Mouse (Mus musculus): ENCODE results near the gene Mfsd7a.
A peak's percentile ranks its signal among the peaks of the same experiment; 100 is the strongest.

Gene Mfsd7a

GRCm38 (mm10) chr5:108433804-108434587 is 14.7 kb downstream of the Mfsd7a start, which contains the start of gene Atp5k:
Gene Atp5k, minus strand, starts transcription at chr5:108434448.
- ATAC-seq (ENCODE audit: low TSS enrichment) = peak; percentile 94

DNA sequence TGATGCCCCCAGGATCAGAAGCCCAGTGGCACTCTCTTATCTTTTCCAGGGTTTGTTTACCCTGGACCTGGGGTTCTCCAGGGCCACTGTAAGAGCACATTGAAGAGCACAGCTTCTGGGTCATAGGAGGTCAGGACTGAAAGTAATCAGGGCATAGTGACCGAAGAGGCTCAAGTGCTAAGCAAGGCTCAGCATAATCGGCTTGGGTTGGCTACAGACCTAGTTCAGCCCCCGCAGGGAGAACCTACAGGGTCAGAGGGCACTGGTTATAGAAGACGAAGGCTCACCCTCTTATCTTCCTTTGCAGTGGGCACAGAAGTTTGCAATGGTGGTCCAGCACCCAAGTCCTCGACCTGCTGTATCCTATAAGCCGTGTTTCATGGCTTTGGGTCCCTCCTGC is 17.5 kb downstream of the Mfsd7a start:
- ATAC-seq (ENCODE audit: low TSS enrichment) = no peak

DNA sequence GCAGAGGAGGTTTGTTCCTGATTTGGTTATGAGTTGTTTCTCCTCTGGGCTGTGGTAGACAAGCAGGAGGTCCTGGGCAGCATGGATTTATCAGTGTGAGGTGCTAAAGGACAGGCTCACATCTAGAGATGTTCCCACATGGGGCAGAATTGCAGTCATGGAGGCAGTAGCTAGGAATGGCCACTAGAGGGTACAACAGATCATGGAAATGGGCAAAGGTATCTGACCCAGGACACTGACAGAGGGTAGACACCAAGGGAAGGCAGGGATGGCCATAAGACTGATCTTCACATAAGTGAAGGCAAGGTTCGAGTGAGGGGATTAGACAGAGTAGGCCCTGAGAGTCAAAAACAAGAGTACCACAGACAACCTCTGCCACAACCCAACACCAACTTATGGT is 21.5 kb downstream of the Mfsd7a start:
- peak; percentile 87 for ATAC-seq (ENCODE audit: low TSS enrichment)

DNA sequence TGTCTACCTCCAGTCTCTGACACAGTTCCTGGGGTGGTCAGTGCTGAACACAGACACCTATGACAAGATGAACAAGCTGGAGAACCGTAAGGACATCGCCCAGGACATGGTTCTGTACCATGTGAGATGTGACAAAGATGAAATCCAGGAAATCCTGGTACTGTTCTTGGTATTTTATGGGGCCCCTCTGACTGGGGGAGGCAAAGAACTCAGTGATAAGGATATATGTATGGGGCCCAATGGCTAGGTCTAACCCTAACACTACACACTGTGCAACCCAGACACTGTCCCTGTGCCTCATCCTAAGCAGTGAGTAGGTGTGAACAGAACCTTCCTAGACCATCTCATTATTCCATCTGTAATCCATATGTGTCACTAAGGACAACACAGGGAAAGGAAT is 25.3 kb downstream of the Mfsd7a start:
- no peak for ATAC-seq (ENCODE audit: low TSS enrichment)

DNA sequence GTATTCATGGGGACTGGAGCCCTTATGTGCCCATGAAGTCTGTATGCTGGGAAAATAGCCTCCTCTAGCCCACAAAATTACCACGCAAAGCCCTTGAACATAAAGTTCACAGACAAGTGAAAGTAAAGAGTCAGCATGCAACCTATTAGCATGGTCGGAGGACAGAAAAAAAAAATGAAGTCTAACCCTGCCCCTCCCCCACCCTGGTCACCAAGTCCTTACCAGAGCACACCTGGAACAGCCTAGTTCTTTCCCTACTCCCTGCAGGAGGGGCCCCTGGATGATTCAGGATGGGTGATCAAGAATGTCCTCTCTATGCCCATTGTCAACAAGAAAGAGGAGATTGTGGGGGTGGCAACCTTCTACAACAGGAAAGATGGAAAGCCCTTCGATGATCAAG is 25.9 kb downstream of the Mfsd7a start:
- no peak for ATAC-seq (ENCODE audit: low TSS enrichment)

- no peak for ATAC-seq (ENCODE audit: low TSS enrichment)
These were observed 34.0 kb downstream of the Mfsd7a start for GRCm38 (mm10) chr5:108414711-108415110.

DNA sequence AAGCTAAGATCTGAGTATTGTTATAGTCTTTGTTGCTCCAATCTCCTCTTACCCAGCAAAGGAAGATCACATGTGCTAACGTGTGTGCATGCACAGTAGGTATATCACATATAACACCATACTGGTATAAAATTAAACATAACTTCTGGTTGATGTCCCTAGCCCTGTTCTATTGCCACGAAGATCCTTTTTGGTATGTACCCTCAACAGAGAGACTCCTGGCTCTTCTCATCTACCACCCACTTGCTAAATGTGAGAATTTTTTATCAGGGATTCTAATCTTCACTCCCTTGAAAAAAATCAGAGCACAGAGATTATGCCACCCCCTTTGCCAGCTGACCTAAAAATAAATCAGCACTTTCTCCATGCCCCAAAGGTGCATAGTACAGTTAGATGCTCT is 41.7 kb downstream of the Mfsd7a start:
- peak; percentile 80 for ATAC-seq (ENCODE audit: low TSS enrichment)

DNA sequence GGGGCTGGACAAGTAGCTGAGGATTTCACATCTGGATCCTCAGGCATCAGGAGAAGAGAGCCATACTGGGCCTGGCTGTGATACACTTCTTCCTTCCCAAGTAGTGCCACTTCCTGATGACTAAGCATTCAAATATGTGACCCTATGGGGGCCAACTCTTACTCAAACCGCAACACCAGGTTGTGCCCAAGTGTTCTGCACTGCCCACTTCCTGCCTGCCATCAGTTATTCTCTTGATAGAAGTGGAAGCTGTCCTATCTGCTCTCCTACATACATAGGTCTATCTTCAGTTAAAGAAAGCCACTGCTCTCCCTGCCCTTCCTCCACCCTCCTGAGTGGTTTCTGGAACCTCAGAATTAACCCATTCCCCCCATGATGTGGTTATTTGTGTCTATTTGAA is 43.2 kb downstream of the Mfsd7a start:
- ATAC-seq (ENCODE audit: low TSS enrichment) = no peak

DNA sequence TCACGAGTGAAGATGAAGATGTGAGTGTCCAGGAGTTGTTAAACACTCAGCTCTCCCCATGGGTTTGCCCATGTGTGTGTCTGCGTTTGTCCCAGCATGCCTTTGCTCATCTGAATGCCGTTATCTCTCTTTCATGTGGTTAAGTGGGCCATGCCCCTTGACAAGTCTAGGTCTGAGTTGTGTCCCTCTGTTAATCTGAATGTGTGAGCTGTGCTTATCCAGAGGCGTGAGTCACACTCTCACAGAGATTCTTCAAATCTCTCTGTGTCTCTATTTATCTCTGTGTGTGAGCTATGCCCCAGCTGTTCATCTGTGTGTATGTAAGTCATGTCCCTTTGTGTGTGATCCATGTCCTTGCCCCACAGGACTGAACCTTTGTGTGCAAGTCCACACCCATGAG is 45.2 kb downstream of the Mfsd7a start:
- ATAC-seq (ENCODE audit: low TSS enrichment) = no peak

All from frontal cortex, adult (tissue).